Mouse (Mus musculus): ENCODE measurements around the gene Insl5. TPM values are rescaled to one million over a fixed set of nuclear protein-coding genes. Genes with fewer than 3 reads are reported as not detected.

The Insl5 gene
- polyA plus RNA-seq, 1 experiment, result not detected

GRCm38 (mm10) chr4:103028177-103029088, 1.8 kb upstream of the Insl5 start:
- Histone ChIP-seq H3K4me1 (ENCODE audit: control insufficient read depth, insufficient read depth, low read length) (no peaks in the 10 kb centered on the region), H3K27ac (ENCODE audit: insufficient read depth, low read length) (no peak overlapping the region), H3K4me3 (ENCODE audit: insufficient read depth, low read length) (no peak overlapping the region)
- no peak for TF ChIP-seq CTCF (IDR thresholded peaks at IDR 0.05; ENCODE audit: borderline replicate concordance, insufficient read depth, low read length)
- TF ChIP-seq POLR2A (IDR thresholded peaks at IDR 0.05; ENCODE audit: low read depth, low read length), result no peak

- TF ChIP-seq POLR2A (IDR thresholded peaks at IDR 0.05; ENCODE audit: low read depth, low read length), result no peak
- TF ChIP-seq CTCF (IDR thresholded peaks at IDR 0.05; ENCODE audit: borderline replicate concordance, insufficient read depth, low read length), result no peak
- Histone ChIP-seq H3K4me1 (ENCODE audit: control insufficient read depth, insufficient read depth, low read length) (no peaks in the 10 kb centered on the region), H3K27ac (ENCODE audit: insufficient read depth, low read length) (no peak overlapping the region), H3K4me3 (ENCODE audit: insufficient read depth, low read length) (no peak overlapping the region)
These were observed 1.1 kb upstream of the Insl5 start for GRCm38 (mm10) chr4:103027745-103028144.

GRCm38 (mm10) chr4:103013490-103013889, 13.2 kb downstream of the Insl5 start:
- no peak overlapping the region for H3K4me3 ChIP-seq (ENCODE audit: insufficient read depth, low read length)
- H3K27ac ChIP-seq (ENCODE audit: insufficient read depth, low read length), result no peak overlapping the region
- H3K4me1 ChIP-seq (ENCODE audit: control insufficient read depth, insufficient read depth, low read length), result no peaks in the 10 kb centered on the region
- TF ChIP-seq POLR2A (IDR thresholded peaks at IDR 0.05; ENCODE audit: low read depth, low read length) (no peak), CTCF (IDR thresholded peaks at IDR 0.05; ENCODE audit: borderline replicate concordance, insufficient read depth, low read length) (no peak)

GRCm38 (mm10) chr4:103011823-103012222, 14.8 kb downstream of the Insl5 start:
- Histone ChIP-seq H3K4me3 (ENCODE audit: insufficient read depth, low read length) (no peak overlapping the region), H3K4me1 (ENCODE audit: control insufficient read depth, insufficient read depth, low read length) (no peaks in the 10 kb centered on the region), H3K27ac (ENCODE audit: insufficient read depth, low read length) (no peak overlapping the region)
- TF ChIP-seq CTCF (IDR thresholded peaks at IDR 0.05; ENCODE audit: borderline replicate concordance, insufficient read depth, low read length) (no peak), POLR2A (IDR thresholded peaks at IDR 0.05; ENCODE audit: low read depth, low read length) (no peak)

- peaks cover 9% of the 10 kb centered on the region for H3K4me1 ChIP-seq (ENCODE audit: control insufficient read depth, insufficient read depth, low read length)
- no peak for TF ChIP-seq CTCF (IDR thresholded peaks at IDR 0.05; ENCODE audit: borderline replicate concordance, insufficient read depth, low read length)
- no peak for TF ChIP-seq POLR2A (IDR thresholded peaks at IDR 0.05; ENCODE audit: low read depth, low read length)
These were observed 15.9 kb downstream of the Insl5 start for GRCm38 (mm10) chr4:103010734-103011133.

GRCm38 (mm10) chr4:103006943-103007418, 19.7 kb downstream of the Insl5 start:
- TF ChIP-seq POLR2A (IDR thresholded peaks at IDR 0.05; ENCODE audit: low read depth, low read length), result no peak
- no peak for TF ChIP-seq CTCF (IDR thresholded peaks at IDR 0.05; ENCODE audit: borderline replicate concordance, insufficient read depth, low read length)
- Histone ChIP-seq H3K4me1 (ENCODE audit: control insufficient read depth, insufficient read depth, low read length) (peaks cover 12% of the 10 kb centered on the region), H3K27ac (ENCODE audit: insufficient read depth, low read length) (no peak overlapping the region; the same call in 1 of the 2 replicates), H3K4me3 (ENCODE audit: insufficient read depth, low read length) (no peak overlapping the region)

More at GRCm38 (mm10) chr4:103010734-103011133, 15.9 kb downstream of the Insl5 start:
- H3K4me3 ChIP-seq (ENCODE audit: insufficient read depth, low read length), result no peak overlapping the region
- H3K27ac ChIP-seq (ENCODE audit: insufficient read depth, low read length), result no peak overlapping the region

- Histone ChIP-seq H3K4me1 (ENCODE audit: control insufficient read depth, insufficient read depth, low read length) (peaks cover 12% of the 10 kb centered on the region), H3K4me3 (ENCODE audit: insufficient read depth, low read length) (no peak overlapping the region), H3K27ac (ENCODE audit: insufficient read depth, low read length) (peak overlapping the region; percentile 87)
- no peak for TF ChIP-seq POLR2A (IDR thresholded peaks at IDR 0.05; ENCODE audit: low read depth, low read length)
- no peak for TF ChIP-seq CTCF (IDR thresholded peaks at IDR 0.05; ENCODE audit: borderline replicate concordance, insufficient read depth, low read length)
These were observed 20.4 kb downstream of the Insl5 start for GRCm38 (mm10) chr4:103006266-103006665.

GRCm38 (mm10) chr4:103005190-103005945, 21.3 kb downstream of the Insl5 start:
- H3K27ac ChIP-seq (ENCODE audit: insufficient read depth, low read length), result peak overlapping the region; percentile 87
- H3K4me3 ChIP-seq (ENCODE audit: insufficient read depth, low read length), result no peak overlapping the region
- TF ChIP-seq POLR2A (IDR thresholded peaks at IDR 0.05; ENCODE audit: low read depth, low read length) (no peak), CTCF (IDR thresholded peaks at IDR 0.05; ENCODE audit: borderline replicate concordance, insufficient read depth, low read length) (no peak)
- H3K4me1 ChIP-seq (ENCODE audit: control insufficient read depth, insufficient read depth, low read length), result peaks cover 12% of the 10 kb centered on the region

GRCm38 (mm10) chr4:103004681-103005080, 22.0 kb downstream of the Insl5 start:
- no peak overlapping the region for H3K27ac ChIP-seq (ENCODE audit: insufficient read depth, low read length)

More at GRCm38 (mm10) chr4:103004681-103005080, 22.0 kb downstream of the Insl5 start:
- TF ChIP-seq CTCF (IDR thresholded peaks at IDR 0.05; ENCODE audit: borderline replicate concordance, insufficient read depth, low read length) (no peak), POLR2A (IDR thresholded peaks at IDR 0.05; ENCODE audit: low read depth, low read length) (no peak)
- no peak overlapping the region for H3K4me3 ChIP-seq (ENCODE audit: insufficient read depth, low read length)
- peaks cover 12% of the 10 kb centered on the region for H3K4me1 ChIP-seq (ENCODE audit: control insufficient read depth, insufficient read depth, low read length)

All from embryonic fibroblast, embryonic 13.5 days (primary cell).